Mouse (Mus musculus) cerebral cortex, adult 2 months (tissue): Measurements from ENCODE around the gene Ndufaf8.

ENCODE experiments used
- WGBS: fragments of 180-500 bp; shearing (Covaris S2); methylation state at CpG from one replicate; pipeline ENCODE4 v1.1.7; 2018; 5-methylcytosine and 5-hydroxymethylcytosine counted together

The Ndufaf8 gene

GRCm38 (mm10) chr11:120085891-120086627, 12.7 kb upstream of the Ndufaf8 start:
- under 1% methylated on average over 25 of the region's 25 CpGs for WGBS

GRCm38 (mm10) chr11:120086702-120087152, 12.0 kb upstream of the Ndufaf8 start, which contains the start of gene Cep131:
Gene Cep131, minus strand, starts transcription at chr11:120086827.
- under 1% methylated on average over 42 of the region's 42 CpGs for WGBS

GRCm38 (mm10) chr11:120090661-120091060, 8.1 kb upstream of the Ndufaf8 start:
- WGBS, result 91% methylated on average over 4 of the region's 4 CpGs

GRCm38 (mm10) chr11:120092817-120093591, 5.7 kb upstream of the Ndufaf8 start:
- WGBS, result 74% methylated on average over 23 of the region's 23 CpGs

- 0% methylated on average over 3 of the region's 3 CpGs for WGBS
Measured at GRCm38 (mm10) chr11:120101036-120101435, 2.3 kb downstream of the Ndufaf8 start.

- 93% methylated on average over 3 of the region's 3 CpGs for WGBS
Measured at GRCm38 (mm10) chr11:120103431-120103997, 4.8 kb downstream of the Ndufaf8 start.

GRCm38 (mm10) chr11:120107026-120107425, 8.3 kb downstream of the Ndufaf8 start:
- 92% methylated on average over 2 of the region's 2 CpGs for WGBS

GRCm38 (mm10) chr11:120107796-120108195, 9.1 kb downstream of the Ndufaf8 start:
- WGBS, result 71% methylated on average over 9 of the region's 9 CpGs

GRCm38 (mm10) chr11:120109558-120110210, 11.0 kb downstream of the Ndufaf8 start:
- WGBS, result 75% methylated on average over 14 of the region's 14 CpGs

- WGBS, result 73% methylated on average over 7 of the region's 7 CpGs
Measured at GRCm38 (mm10) chr11:120110554-120110953, 11.8 kb downstream of the Ndufaf8 start.

- WGBS, result 20% methylated on average over 2 of the region's 2 CpGs
Measured at GRCm38 (mm10) chr11:120111033-120111432, 12.3 kb downstream of the Ndufaf8 start.

- WGBS, result 88% methylated on average over 4 of the region's 4 CpGs
Measured at GRCm38 (mm10) chr11:120112136-120112535, 13.4 kb downstream of the Ndufaf8 start.

GRCm38 (mm10) chr11:120114488-120115215, 15.9 kb downstream of the Ndufaf8 start:
- 95% methylated on average over 21 of the region's 21 CpGs for WGBS

GRCm38 (mm10) chr11:120117626-120118025, 18.9 kb downstream of the Ndufaf8 start:
- 94% methylated on average over 2 of the region's 2 CpGs for WGBS

- WGBS, result 98% methylated on average over 7 of the region's 7 CpGs
Measured at GRCm38 (mm10) chr11:120119108-120119507, 20.4 kb downstream of the Ndufaf8 start.

- 59% methylated on average over 10 of the region's 10 CpGs for WGBS
Measured at GRCm38 (mm10) chr11:120119936-120120541, 21.3 kb downstream of the Ndufaf8 start.

GRCm38 (mm10) chr11:120120642-120121420, 22.1 kb downstream of the Ndufaf8 start:
- 78% methylated on average over 17 of the region's 17 CpGs for WGBS

GRCm38 (mm10) chr11:120122126-120122525, 23.4 kb downstream of the Ndufaf8 start:
- WGBS, result 63% methylated on average over 12 of the region's 12 CpGs

GRCm38 (mm10) chr11:120126845-120127244, 28.1 kb downstream of the Ndufaf8 start:
- 79% methylated on average over 2 of the region's 2 CpGs for WGBS

- WGBS, result 81% methylated on average over 7 of the region's 7 CpGs
Measured at GRCm38 (mm10) chr11:120129281-120129680, 30.6 kb downstream of the Ndufaf8 start.
